Mouse (Mus musculus): Measurements from ENCODE around the gene Irak2.

DNA sequence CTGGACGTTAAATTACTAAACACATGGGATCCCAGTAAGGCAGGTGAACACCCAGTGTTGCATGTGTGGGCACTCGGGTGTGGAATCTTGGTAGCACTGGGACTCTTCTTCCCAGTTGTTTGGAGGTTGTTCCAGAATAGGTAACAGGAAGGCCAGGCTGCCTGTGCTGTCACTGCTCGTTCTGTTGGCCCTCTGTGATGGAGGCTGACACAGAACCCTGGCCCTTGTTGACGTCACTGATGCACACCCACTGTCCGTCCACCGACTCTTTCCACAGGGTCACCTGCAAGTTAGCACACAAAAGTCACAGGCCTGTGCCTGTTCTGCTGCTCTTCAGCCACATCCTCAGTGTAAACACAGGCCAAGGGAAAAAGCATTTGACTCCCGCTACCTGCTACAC is 89.9 kb downstream of the Irak2 start:
- TF ChIP-seq POLR2A (IDR thresholded peaks at IDR 0.05; ENCODE audit: low read depth, low read length): no peak
- no peak for TF ChIP-seq CTCF (IDR thresholded peaks at IDR 0.05; ENCODE audit: extremely low read depth, insufficient read depth, insufficient read length, insufficient replicate concordance)

Measured in spleen, adult 2 months (tissue).